Mouse (Mus musculus): ENCODE data around the gene Hist1h4h.

DNA sequence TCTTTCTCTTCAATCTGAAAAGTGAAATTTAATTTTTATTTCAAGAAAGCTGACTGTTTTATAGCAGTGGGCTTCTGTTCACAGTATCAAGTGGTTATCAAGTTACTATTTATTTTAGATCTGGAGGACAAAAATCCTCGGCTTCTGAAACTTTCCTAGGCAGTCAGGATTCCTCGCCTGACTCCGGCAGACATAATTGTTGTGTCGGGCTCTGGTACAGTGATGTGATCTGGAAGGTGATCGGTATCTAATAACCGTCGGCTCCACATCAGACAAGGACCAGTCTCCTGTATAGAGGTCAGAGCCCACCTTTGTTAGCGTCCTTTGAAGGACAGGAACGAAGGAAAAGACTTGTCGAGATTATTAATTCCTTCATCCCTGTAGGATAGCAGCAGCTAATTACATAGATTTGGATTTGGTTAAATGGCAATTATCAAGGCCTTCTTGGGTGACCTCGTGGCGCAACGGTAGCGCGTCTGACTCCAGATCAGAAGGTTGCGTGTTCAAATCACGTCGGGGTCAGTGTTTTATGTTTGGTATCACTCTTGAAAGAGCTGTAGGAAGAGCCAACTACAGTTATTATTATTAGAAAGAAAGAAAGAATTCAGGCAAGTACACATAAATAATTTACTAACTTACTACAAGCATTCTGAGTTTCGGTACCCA is 33.1 kb upstream of the Hist1h4h start:
- TF ChIP-seq POLR2A (IDR thresholded peaks at IDR 0.05; ENCODE audit: insufficient read length, low read depth) (no peak), CEBPB (IDR thresholded peaks at IDR 0.05; ENCODE audit: insufficient read depth, poor library complexity, severe bottlenecking) (no peak), MYOD1 (IDR thresholded peaks at IDR 0.05; ENCODE audit: control insufficient read depth in 1 of 3, insufficient read length in 2 of 3, low read depth in 2 of 3) (no peak), MAX (IDR thresholded peaks at IDR 0.05; ENCODE audit: low read depth) (no peak)
